Mouse (Mus musculus) ES-E14 (cell line): ENCODE data around the gene Grk6. TPM values are rescaled to one million over a fixed set of nuclear protein-coding genes. Genes with fewer than 3 reads are reported as not detected.

Source experiments
- DNase-seq: peaks from one replicate; pipeline ENCODE4 v3.0.0-alpha.2; 2013; ENCODE audit warnings: low read depth, low spot score
- H3K27ac ChIP-seq: 2 replicates; pipeline ENCODE4 v1.5.1; 2012; ENCODE audit warnings: low read depth, mild to moderate bottlenecking, low read length, moderate library complexity, mixed read lengths; ENCODE audit not compliant: poor library complexity, insufficient read depth, severe bottlenecking
- H3K36me3 ChIP-seq: 2 replicates; pipeline ENCODE4 v1.6.1; 2012; ENCODE audit warnings: mild to moderate bottlenecking, low read length, moderate library complexity, mixed read lengths; ENCODE audit not compliant: control insufficient read depth, poor library complexity, insufficient read depth, severe bottlenecking
- H3K4me1 ChIP-seq, 2 experiments: fragments of 150-350 bp in 1 of 2; sonication (generic) in 1 of 2; 2 replicates each; pipeline ENCODE4 v1.6.1; 2012; ENCODE audit warnings: low read length in 2 of 2, mild to moderate bottlenecking in 1 of 2, mixed read lengths in 1 of 2; ENCODE audit not compliant: control insufficient read depth in 2 of 2, insufficient read depth in 2 of 2, poor library complexity in 1 of 2
- H3K4me3 ChIP-seq, 2 experiments: fragments of 150-350 bp in 1 of 2; sonication (generic) in 1 of 2; 2 replicates each; pipeline ENCODE4 v1.5.1; 2012; ENCODE audit warnings: low read length in 2 of 2, low read depth in 1 of 2, mild to moderate bottlenecking in 1 of 2, mixed read lengths in 1 of 2; ENCODE audit not compliant: insufficient read depth in 1 of 2, poor library complexity in 1 of 2, severe bottlenecking in 1 of 2
- H3K9ac ChIP-seq: 2 replicates; pipeline ENCODE4 v1.6.1; 2012; ENCODE audit warnings: low read depth, mild to moderate bottlenecking, low read length, mixed read lengths; ENCODE audit not compliant: poor library complexity, insufficient read depth, severe bottlenecking
- H3K9me3 ChIP-seq: fragments of 150-350 bp; sonication (generic); 2 replicates; pipeline ENCODE4 v1.6.1; 2012; ENCODE audit warnings: low read depth, mild to moderate bottlenecking, low read length; ENCODE audit not compliant: control insufficient read depth, insufficient read depth
- CHD2 ChIP-seq: IDR thresholded peaks from 2 replicates; pipeline ENCODE4 v1.6.1; 2014; ENCODE audit warnings: mild to moderate bottlenecking, low read depth, low read length, inconsistent platforms
- HCFC1 ChIP-seq: IDR thresholded peaks from 2 replicates; pipeline ENCODE4 v1.6.1; 2012; ENCODE audit warnings: low read length, inconsistent platforms, borderline replicate concordance; ENCODE audit not compliant: insufficient read depth
- MAFK ChIP-seq: IDR thresholded peaks from 2 replicates; pipeline ENCODE4 v1.6.1; 2014; ENCODE audit warnings: mild to moderate bottlenecking, low read depth, low read length, inconsistent platforms; ENCODE audit not compliant: insufficient read depth
- ZC3H11A ChIP-seq: IDR thresholded peaks from 2 replicates; pipeline ENCODE4 v1.6.1; 2012; ENCODE audit warnings: low read depth, mild to moderate bottlenecking, inconsistent platforms, low read length, borderline replicate concordance
- ZNF384 ChIP-seq: IDR thresholded peaks from 2 replicates; pipeline ENCODE4 v1.6.1; 2012; ENCODE audit warnings: low read depth, low read length, inconsistent platforms
- in situ Hi-C, 2 experiments: fragments of 600-800 bp; cut with MboI; formaldehyde crosslinking; loops; one replicate each; pipeline ENCODE4 v1.15.1; 2025; ENCODE audit warnings: low sequenced_read_pairs in 2 of 2, inconsistent platforms in 1 of 2; ENCODE audit not compliant: unreplicated experiment in 2 of 2
- total RNA-seq: library from RNA; depleted of rRNA; stranded (reverse); fragments of 300-350 nt; gene quantifications from 2 replicates; pipeline ENCODE4 v1.2.3, GENCODE M21; 2012

Gene Grk6
- total RNA-seq, 1 experiment, result 74.7 TPM

GRCm38 (mm10) chr13:55465184-55465583 lies 20.3 kb downstream of the Grk6 start:
- DNase-seq, result no peak
- in situ Hi-C loops, result loop anchor here in 1 of 2 experiments (5.0 kb wide), 1 partner anchor 53 kb away; no protein-coding TSS in a partner anchor
- peak overlapping the region in 1 of 2 experiments; percentile 26; a peak in 1 of 4 replicates for H3K4me3 ChIP-seq
- H3K4me1 ChIP-seq, result peaks cover 0 to 23% of the 10 kb centered on the region in 2 experiments; a peak in 1 of 4 replicates
- TF ChIP-seq ZNF384, result no peak
- TF ChIP-seq ZC3H11A, result no peak
- TF ChIP-seq MAFK, result no peak; the same call in 1 of the 2 replicates
- no peak for TF ChIP-seq CHD2
- TF ChIP-seq HCFC1, result no peak
- H3K9ac ChIP-seq, result peak overlapping the region; percentile 84; the same call in 1 of the 2 replicates
- no peak overlapping the region for H3K27ac ChIP-seq
- peaks cover 3% of the 10 kb centered on the region; the same call in 1 of the 2 replicates for H3K36me3 ChIP-seq
- no peaks in the 10 kb centered on the region for H3K9me3 ChIP-seq

- no peak overlapping the region for H3K4me3 ChIP-seq
- in situ Hi-C loops, result loop anchor here in 1 of 2 experiments (5.0 kb wide), 1 partner anchor 54 kb away; no protein-coding TSS in a partner anchor
- H3K27ac ChIP-seq, result no peak overlapping the region
- H3K9me3 ChIP-seq, result no peaks in the 10 kb centered on the region
- peaks cover 3% of the 10 kb centered on the region; the same call in 1 of the 2 replicates for H3K36me3 ChIP-seq
- H3K9ac ChIP-seq, result no peak overlapping the region
- peaks cover 0 to 17% of the 10 kb centered on the region in 2 experiments; a peak in 2 of 4 replicates for H3K4me1 ChIP-seq
- no peak for DNase-seq
- TF ChIP-seq MAFK, result no peak
- TF ChIP-seq HCFC1, result no peak
- TF ChIP-seq ZC3H11A, result no peak
- no peak for TF ChIP-seq CHD2
- no peak for TF ChIP-seq ZNF384
These were observed 21.1 kb downstream of the Grk6 start for GRCm38 (mm10) chr13:55465830-55466440.

DNA sequence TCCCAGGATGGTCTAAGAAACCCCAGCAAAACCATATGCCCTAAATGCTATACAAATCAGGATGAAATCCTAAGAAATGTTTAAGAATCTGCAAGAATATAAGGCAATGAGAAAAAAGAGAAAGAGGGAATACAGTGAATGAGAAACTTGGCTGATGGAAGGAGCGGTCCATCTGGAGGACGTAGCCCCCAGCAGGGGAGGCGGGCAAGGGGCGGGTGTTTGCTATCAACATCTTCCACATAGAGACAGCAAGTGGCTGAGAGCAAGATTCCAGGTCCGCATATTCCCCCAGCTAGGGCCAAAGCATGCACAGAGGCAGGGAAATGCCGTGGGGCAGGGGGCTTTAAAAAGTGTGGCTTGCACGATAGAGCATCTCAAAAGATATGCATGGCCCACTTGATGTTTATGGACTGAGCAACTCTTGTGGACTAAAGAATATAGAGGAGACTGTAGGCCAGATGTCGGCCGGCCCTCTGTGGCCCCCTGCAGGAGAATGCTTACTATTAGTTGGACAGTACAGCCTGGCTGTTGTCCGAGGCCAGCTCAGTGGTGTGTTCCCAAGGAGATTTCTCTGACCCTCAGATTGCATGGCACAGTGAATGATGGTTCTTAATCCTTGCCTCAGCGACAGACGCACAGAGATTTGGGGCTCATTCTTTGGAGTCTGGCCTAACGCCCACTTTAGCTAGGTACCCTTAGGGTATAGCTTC lies 24.1 kb downstream of the Grk6 start:
- peaks cover 0 to 9% of the 10 kb centered on the region in 2 experiments; a peak in 2 of 4 replicates for H3K4me1 ChIP-seq
- TF ChIP-seq ZNF384 (no peak), MAFK (no peak), ZC3H11A (no peak), CHD2 (no peak), HCFC1 (no peak)
- H3K27ac ChIP-seq, result no peak overlapping the region
- no peak for DNase-seq
- H3K9ac ChIP-seq, result no peak overlapping the region
- H3K36me3 ChIP-seq, result no peaks in the 10 kb centered on the region
- H3K9me3 ChIP-seq, result no peaks in the 10 kb centered on the region
- no peak overlapping the region for H3K4me3 ChIP-seq
- in situ Hi-C loops, result loop anchor here in 1 of 2 experiments (5.0 kb wide), 1 partner anchor 57 kb away; no protein-coding TSS in a partner anchor

- DNase-seq, result no peak
- no peak overlapping the region for H3K4me3 ChIP-seq
- in situ Hi-C loops, result no loop called here
- TF ChIP-seq MAFK, result no peak
- no peak for TF ChIP-seq ZC3H11A
- no peak for TF ChIP-seq ZNF384
- no peak overlapping the region for H3K27ac ChIP-seq
- peaks cover 0 to 8% of the 10 kb centered on the region in 2 experiments; a peak in 2 of 4 replicates for H3K4me1 ChIP-seq
- no peaks in the 10 kb centered on the region for H3K9me3 ChIP-seq
- no peak overlapping the region for H3K9ac ChIP-seq
- H3K36me3 ChIP-seq, result peaks cover 6% of the 10 kb centered on the region; the same call in 1 of the 2 replicates
These were observed 25.5 kb downstream of the Grk6 start for GRCm38 (mm10) chr13:55470372-55470771.
